Mouse (Mus musculus) urinary bladder, postnatal 25 days (tissue): Measurements from ENCODE around the gene Hypk.
"Not testable (repeated sequence)": the region's sequence is repeated elsewhere in the genome, so short reads cannot be mapped to it uniquely, and the experiment has no call there.

Experiments used
- DNase-seq: peaks from one replicate; pipeline ENCODE4 v3.0.0; 2022; ENCODE audit warnings: low spot score

The Hypk gene

DNA sequence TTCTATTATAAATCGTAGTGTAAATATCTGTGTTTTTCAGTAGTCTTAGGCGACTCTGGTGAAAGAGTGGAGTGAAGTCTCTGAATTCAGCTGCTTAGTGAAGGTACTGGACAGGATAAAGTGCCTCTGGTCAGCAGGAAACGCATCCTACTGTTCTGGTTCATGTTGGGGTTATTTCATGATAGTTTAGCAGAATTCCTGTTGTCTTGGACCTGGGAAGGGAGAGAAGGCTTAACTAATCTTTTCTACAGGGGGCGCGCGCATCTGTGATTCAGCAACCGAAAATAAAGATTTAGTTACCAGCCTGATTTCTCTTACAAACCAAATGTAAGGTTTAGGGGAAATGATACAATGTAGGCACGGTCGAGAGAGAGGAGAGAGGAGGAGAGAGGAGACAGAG lies 5.0 kb upstream of the Hypk start:
- DNase-seq = peak; percentile 23

DNA sequence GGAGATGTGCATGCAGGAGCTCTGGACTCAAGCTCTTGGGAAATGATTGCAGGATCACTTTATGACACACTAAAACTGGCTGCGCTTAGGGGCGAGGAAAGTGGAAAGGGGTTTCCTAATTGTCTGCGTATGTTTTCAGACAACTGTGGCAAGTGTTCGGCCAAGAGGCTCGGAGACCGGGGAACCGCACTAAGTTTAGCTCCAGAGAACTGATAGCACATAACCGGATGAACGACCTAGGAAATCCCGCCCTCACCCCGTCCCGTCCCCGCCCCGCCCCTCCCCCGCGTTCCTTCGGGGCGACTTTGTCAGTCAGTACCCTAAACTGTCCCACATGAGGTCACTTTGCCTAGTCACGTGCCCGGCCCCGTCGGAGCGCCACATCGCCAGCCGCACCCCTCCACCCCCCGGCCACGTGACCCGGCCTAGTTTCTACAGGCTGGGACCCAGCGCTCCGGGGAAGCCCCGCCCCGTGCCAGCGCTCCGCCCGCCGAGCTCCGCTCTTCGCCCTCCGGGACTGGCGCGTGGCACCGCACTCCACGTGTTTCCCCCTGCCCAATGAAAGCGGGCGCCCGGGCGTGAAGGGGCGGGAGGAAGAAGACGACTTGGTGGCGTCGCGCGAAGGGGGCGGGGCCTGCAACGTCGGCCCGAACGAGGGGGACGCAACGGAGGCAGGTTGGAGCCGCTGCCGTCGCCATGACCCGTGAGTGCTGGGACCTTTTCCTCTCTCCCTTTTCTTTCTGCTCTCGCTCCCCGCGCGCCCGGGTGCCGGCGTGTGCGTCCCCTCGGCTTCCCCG lies 4.2 kb upstream of the Hypk start, which contains the start of gene Serf2:
Gene Serf2 (plus strand): TSS at position 457 of the 797 bp plus-strand sequence.
- DNase-seq = peak; percentile 99

DNA sequence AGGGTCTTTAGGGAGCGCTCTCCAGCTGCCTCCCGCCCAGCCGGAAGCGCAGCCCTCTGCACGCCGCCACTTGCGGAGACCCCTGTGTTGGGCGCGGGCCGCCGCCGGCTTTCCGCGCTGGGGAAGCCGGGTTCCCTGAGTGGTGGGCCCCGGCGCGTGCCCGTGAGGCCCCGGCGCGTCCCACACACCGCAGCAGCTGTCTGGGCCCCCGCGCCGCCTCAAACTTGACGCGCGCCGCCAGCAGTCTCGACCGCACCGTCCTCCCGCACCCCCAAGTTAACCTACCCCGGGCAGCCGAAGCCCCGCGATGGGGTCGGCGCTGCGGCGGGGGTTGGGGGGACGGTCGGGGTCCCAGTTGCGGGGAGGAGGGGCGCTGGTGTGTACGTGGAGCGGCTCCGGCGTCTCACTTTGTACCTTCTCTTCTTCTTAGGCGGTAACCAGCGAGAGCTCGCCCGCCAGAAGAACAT lies 3.5 kb upstream of the Hypk start:
- no peak for DNase-seq

GRCm38 (mm10) chr2:121450093-121450492 lies 3.0 kb upstream of the Hypk start:
- DNase-seq = no peak

GRCm38 (mm10) chr2:121452361-121452760 lies 729 bp upstream of the Hypk start:
- no peak for DNase-seq

GRCm38 (mm10) chr2:121453917-121454316 lies 827 bp downstream of the Hypk start:
- DNase-seq = no peak

- DNase-seq = no peak
These were observed 2.4 kb downstream of the Hypk start for GRCm38 (mm10) chr2:121455534-121455933.

- DNase-seq = peak; percentile 78
These were observed 3.9 kb downstream of the Hypk start, which contains the start of gene Serinc4 for GRCm38 (mm10) chr2:121456692-121457642. TSS of gene Serinc4 (minus strand) at chr2:121456781.

DNA sequence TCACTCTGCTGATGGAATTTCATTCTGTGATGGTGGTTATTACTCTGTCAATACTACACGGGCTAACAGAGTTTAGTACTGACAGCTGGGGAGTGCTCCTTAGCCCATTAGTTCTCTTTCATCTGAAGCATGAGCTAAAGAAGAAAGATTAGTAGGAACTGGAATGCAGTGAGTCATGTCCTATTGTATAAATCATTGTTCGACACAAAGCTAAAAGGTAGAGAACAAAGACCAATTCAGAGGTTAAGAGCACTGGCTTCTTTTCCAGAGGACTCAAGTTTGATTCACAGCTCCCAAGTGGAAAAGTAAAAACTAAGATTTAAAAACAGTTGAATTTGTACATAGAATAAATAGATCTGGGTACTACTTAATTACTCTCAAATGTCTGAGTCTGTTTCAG lies 7.0 kb downstream of the Hypk start:
- DNase-seq = no peak

- not testable (repeated sequence) for DNase-seq
These were observed 15.9 kb downstream of the Hypk start for GRCm38 (mm10) chr2:121468982-121469381.

GRCm38 (mm10) chr2:121472783-121473182 lies 19.7 kb downstream of the Hypk start:
- not testable (repeated sequence) for DNase-seq

DNA sequence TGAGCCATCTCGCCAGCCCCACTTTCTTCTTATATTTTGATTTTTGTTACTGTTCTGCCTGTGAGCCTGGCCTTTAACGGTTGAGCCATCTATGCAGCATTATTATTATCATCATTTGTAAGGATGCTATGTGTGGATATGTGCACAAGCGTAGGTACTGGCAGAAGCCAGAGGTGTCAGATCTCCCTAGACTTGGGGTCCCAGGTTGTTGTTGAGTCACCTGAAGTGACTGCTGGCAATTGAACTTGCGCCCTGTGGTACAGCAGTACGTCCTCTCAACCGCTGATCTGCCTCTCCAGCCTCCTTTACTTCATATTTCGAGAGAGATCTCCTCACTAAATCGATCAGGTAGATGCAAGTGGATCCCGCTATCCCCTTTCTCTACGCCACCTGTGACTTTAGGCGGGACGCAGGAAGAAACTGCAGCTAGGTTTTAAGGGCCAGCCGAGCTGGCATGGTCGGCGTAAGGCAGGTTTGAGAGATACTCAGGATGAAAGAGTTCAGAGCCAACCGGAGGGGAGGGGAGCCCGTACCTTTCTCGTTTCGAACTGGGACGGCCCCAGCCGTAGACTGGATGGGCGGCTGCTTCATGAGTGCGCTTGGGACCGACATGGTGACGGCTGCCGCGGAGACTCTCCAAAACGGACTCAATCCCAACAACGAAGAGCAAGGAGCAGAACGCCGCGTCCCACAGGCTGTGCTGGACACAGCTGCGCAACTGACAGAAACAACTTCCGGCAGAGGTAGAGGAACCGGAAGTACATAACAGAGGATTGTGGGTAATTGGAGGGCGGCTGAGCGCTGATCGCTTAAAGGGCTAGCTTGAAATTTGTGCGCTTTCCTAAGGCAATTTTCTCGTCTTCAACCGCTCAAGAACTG lies 20.4 kb downstream of the Hypk start, which contains the start of gene Mfap1b:
Gene Mfap1b (minus strand): TSS at position 767 of the 879 bp plus-strand sequence.
- peak; percentile 63 for DNase-seq

GRCm38 (mm10) chr2:121474180-121474535 lies 21.1 kb downstream of the Hypk start:
- DNase-seq = no peak

DNA sequence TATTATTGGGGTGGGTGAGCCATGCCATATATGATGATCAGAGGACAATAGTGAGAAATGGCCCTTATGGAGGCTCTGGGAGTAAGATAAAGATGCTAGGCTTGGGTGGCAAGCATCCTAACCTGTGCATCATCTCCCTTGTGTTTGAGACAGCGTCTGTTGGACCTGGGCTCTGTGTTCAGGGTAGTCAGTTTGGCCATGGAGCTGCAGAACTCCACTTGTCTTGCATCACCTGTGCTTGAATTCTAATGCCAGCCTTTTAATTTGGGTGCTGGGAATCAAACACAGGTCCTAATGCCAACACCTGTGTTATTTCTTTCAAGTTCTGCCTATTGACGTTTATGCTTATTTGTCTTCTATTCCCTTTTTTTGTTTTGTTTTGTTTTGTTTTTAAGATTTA lies 22.2 kb downstream of the Hypk start:
- not testable (repeated sequence) for DNase-seq

DNA sequence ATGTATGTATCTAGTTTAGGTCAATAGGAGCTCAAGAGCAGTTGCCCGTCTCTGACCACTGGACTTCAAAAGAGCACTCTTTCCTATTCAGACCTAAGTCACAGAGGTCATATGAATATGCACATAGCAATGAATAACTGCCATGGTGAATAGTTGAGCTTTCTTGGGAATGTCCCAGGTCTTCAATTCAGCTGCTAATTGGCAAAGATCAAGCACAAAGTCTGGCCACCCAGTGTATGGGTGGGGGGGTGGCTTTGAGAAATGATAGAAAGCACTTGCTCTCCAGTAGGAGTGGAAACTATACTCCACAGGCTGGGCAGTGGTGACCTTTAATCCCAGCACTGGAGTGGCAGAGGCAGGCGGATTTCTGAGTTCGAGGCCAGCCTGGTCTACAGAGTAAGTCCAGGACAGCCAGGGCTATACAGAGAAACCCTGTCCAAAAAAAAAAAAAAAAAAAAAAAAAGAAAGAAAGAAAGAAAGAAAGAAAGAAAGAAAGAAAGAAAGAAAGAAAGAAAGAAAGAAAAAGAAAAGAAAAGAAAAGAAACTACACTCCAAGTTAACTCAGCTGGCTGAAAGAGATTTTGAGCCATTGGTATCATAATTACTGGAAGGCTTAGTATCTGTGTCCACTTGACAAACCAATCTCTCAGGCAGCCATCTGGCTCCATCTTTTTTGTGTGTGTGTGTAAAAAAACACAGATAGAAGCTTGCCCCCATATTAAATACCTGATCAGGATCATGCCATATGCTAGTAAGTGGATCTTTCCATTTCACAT lies 24.6 kb downstream of the Hypk start:
- DNase-seq = no peak

DNA sequence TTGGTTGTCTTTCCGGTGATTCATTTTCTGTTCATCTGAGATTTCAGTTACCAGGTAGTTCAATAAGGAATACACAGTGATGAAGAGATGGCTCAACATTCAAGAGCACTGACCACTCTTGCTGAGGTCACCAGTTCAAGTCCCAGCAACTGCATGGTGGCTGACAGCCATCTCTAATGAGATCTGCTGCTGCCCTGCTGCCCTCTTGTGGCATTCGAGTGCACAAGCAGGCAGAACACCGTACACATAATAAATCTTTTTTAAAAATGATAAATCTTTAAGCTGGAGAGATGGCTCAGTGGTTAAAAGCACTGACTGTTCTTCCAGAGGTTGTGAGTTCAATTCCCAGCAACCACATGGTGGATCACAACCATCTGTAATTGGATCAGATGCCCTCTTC lies 27.4 kb downstream of the Hypk start:
- no peak for DNase-seq

DNA sequence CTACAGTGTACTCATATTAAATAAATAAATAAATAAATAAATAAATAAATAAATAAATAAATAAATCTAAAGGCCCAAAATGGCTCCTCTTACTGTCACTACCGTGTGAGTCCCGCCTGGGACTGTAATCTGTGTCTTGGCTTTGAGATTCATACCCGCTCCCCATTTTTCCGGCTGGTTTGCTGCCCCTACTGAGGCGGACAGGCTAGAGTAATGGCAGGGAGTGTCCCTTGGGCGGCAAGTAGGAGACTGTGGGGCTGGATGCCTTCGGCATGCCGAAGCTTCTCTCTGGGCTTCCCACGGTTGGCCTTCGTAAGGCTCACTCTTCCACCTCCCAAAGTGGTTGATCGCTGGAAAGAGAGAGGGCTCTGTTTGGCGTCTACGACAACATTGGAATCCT lies 27.8 kb downstream of the Hypk start:
- not testable (repeated sequence) for DNase-seq

DNA sequence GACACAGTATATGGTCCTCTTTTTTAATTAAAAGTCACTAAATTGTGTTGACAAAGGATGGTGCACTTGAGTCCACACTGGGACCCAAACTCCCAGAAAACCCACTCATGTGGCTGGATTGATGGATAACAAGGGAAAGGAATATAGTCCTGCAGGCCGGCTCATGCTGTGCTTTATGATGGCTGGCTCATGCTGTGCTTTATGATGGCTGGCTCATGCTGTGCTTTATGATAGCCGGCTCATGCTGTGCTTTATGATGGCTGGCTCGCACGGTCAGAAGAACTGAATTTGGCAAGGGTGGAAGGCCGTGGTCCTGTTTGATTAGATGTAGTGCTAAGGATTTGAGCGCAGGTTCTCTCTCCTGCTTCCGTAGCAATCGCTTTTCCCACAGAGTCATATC lies 30.5 kb downstream of the Hypk start:
- no peak for DNase-seq

DNA sequence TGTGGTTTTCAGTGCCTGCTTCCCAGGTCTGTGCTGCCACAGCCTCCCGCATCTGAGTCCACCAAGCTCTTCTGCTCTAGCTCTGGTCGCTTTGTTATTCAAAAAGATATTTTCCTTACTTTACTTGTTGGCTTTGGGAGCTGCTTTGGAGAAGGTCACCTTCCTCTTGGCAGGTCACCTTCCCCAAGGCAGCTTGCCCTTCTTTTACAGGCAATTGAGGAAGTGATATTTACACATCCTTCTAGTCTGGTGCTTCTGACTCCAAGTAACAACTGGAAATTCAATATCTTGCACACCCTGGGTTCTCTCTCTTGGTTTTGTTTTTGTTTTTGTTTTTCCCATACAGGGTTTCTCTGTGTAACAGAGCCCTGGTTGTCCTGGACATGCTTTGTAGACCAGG lies 31.3 kb downstream of the Hypk start:
- not testable (repeated sequence) for DNase-seq

GRCm38 (mm10) chr2:121501550-121501949 lies 48.5 kb downstream of the Hypk start:
- DNase-seq = not testable (repeated sequence)
